In genomic region chr2:76069238-76069637, GRCm38 (mm10) we compare ENCODE assay signal across 11 mouse cellular contexts.
DNase-seq lines count a peak whose midpoint lies in the region; ATAC-seq lines count a peak whose summit lies in the region.
"Had no signal": no experiment of that assay in that cellular context is flagged by ENCODE, and none has a peak within 500 bp of the region (broad histone marks: within the 10 kb centered on the region; RNA-seq: fewer than 3 reads in every experiment).

No protein-coding gene starts in this region.

- no peaks in the 10 kb centered on the region for H3K36me3 ChIP-seq in limb, embryonic 10.5 days
- no peaks in the 10 kb centered on the region for H3K36me3 ChIP-seq in neural tube, embryonic 12.5 days
- H3K36me3 ChIP-seq: embryonic facial prominence, embryonic 15.5 days had no signal

- 32% methylated on average over 13 of the region's 13 CpGs for WGBS in limb, embryonic 10.5 days
- WGBS in neural tube, embryonic 12.5 days: 26% methylated on average over 13 of the region's 13 CpGs

- H3K9ac ChIP-seq in neural tube, embryonic 12.5 days: no peak overlapping the region
- H3K9ac ChIP-seq: embryonic facial prominence, embryonic 15.5 days had no signal

- no peaks in the 10 kb centered on the region for H3K9me3 ChIP-seq in limb, embryonic 10.5 days (replicated peaks)
- no peaks in the 10 kb centered on the region for H3K9me3 ChIP-seq in neural tube, embryonic 12.5 days
- H3K9me3 ChIP-seq: embryonic facial prominence, embryonic 15.5 days had no signal

- H3K4me2 ChIP-seq in neural tube, embryonic 12.5 days (replicated peaks): peak overlapping the region; percentile 48

- peak overlapping the region; percentile 16 for H3K4me3 ChIP-seq in limb, embryonic 10.5 days
- H3K4me3 ChIP-seq in neural tube, embryonic 12.5 days: no peak overlapping the region
- H3K4me3 ChIP-seq: embryonic facial prominence, embryonic 15.5 days had no signal

- H3K27ac ChIP-seq in limb, embryonic 10.5 days: peak overlapping the region; percentile 86
- H3K27ac ChIP-seq in neural tube, embryonic 12.5 days: peak overlapping the region; percentile 74
- H3K27ac ChIP-seq: embryonic facial prominence, embryonic 15.5 days had no signal

- no peaks in the 10 kb centered on the region for H3K27me3 ChIP-seq in limb, embryonic 10.5 days (ENCODE audit: low read depth, poor library complexity, severe bottlenecking)
- no peaks in the 10 kb centered on the region for H3K27me3 ChIP-seq in neural tube, embryonic 12.5 days (replicated peaks)
- H3K27me3 ChIP-seq: embryonic facial prominence, embryonic 15.5 days had no signal

- peaks cover 54% of the 10 kb centered on the region for H3K4me1 ChIP-seq in limb, embryonic 10.5 days
- peaks cover 20% of the 10 kb centered on the region; the same call in 1 of the 2 replicates for H3K4me1 ChIP-seq in neural tube, embryonic 12.5 days

- peak; percentile 37 for DNase-seq in embryo, embryonic 10.5 days (ENCODE audit: low spot score)
- no peak for DNase-seq in embryo, embryonic 11 days
- peak; percentile 44 to 59 for DNase-seq in kidney, postnatal 4 days
- DNase-seq in kidney, adult 9 months: no peak
- DNase-seq in limb, embryonic 10.5 days (ENCODE audit: low spot score): peak; percentile 61
- no peak for DNase-seq in layer of hippocampus, adult 9-11 months
- DNase-seq in adrenal gland, adult 8-10 months: no peak
- DNase-seq: cerebellum, adult 11 months had no signal

- peak; percentile 38; the same call in 1 of the 2 replicates for ATAC-seq in neural tube, embryonic 12.5 days (ENCODE audit: low FRiP score, low read depth)
- ATAC-seq: inflammation-experienced regulatory T-cells, adult 6 months had no signal

Comparison
In these comparisons a context has a peak if more than half of its experiments do, and no peak if none do; other contexts are left out.
1. DNase-seq: peak in embryo, embryonic 10.5 days (single experiment), kidney, postnatal 4 days (2 of 2) and limb, embryonic 10.5 days (single experiment); none in embryo, embryonic 11 days (single experiment), kidney, adult 9 months (single experiment), layer of hippocampus, adult 9-11 months (single experiment) and adrenal gland, adult 8-10 months (single experiment).